Mouse (Mus musculus): ENCODE measurements around the gene Gm3285.

Gene Gm3285

DNA sequence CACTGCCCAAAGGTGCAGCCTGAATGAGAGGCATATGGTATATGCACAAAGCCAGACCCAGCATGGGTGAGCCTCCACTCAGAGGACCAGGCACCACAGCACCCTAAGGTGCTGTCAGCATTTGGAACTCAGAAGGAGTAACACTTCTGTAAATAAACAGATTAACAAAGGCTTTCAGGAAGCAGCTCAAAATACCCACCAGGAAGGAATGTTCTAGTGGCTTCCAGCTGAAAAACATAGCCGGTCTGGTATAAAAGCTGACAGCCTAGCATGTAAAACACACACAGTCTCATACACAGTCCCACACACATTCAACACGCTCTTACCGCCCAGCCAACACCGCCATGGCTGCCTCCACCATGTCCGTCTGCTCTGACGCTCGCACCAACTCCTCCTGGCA, at the start of gene Gm3285:
Gene Gm3285 (plus strand): TSS at position 301 of the 400 bp plus-strand sequence.
- no peak for DNase-seq (ENCODE audit: low read depth)

DNA sequence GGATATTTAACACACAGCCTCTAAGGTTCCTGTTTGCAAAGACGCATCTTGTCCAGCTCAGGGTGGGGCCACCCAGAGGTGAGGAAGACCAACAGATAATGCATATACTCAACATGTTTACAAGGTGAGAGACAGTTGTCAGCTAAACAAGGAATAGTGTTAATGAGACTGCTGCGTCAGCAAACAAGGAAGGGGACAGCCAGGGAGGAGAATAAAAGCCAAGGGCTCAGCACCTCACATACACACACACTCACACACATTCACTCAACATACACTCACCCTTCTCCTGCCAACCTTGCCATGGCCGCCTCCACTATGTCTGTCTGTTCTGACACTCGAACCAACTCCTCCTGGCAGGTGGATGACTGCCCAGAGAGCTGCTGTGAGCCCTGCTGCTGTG, 47.4 kb upstream of the Gm3285 start, which contains the start of gene Gm2696:
Gene Gm2696 (plus strand): TSS at position 301 of the 400 bp plus-strand sequence.
- no peak for DNase-seq (ENCODE audit: low read depth)

DNA sequence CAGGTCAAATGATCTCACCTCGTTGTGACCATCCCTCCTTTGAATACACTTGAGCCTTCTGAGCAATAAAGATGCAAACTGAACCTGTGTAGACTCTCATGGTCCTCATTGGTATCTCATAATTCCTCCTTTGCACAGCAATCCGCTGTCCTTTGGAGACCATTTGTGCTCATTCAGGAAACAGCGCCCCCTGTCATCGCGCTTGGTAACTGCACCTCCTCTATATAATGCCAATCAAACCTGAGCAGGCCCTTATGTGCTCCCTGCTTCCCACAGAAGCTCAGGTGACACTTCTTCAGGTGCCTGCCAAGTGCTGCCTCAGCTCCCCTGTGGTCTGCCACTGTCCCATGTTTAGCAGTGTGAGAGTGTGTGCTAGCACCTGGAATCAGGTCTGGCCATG, 46.3 kb upstream of the Gm3285 start:
- DNase-seq (ENCODE audit: low read depth) = peak; percentile 42

DNA sequence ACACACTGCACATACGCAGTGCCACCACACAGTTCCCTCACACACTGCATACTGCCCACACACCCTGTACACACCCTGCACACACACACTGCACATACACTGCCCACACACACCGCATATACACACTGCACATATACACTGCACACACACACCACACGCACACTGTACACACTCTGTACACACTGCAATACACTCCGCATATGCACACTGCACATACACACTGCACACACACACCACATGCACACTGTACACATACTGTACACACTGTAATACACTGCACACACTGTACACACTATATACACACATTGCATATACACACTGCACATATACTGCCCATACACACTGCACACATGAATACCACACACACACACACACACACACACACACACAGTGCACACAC, 43.3 kb upstream of the Gm3285 start:
- no peak for DNase-seq (ENCODE audit: low read depth)

DNA sequence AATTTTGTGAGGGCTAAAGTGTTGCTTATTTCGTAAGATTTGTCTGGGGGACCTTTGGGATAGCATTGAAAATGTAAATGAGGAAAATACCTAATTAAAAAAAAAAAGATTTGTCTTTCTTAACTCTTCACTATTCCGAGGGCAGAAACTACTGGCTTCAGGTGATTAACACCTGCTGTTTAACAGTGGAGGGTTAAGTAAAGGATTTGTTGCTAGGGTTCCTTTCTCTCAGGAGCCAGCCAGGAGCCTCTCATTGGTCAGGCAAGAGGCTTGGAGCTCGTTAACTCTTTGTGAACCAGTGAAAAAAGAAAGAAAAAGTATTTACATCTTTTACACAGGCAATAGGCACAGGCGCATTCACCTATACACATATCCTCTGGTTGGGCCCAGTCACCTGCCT, 42.6 kb upstream of the Gm3285 start:
- DNase-seq (ENCODE audit: low read depth) = no peak

DNA sequence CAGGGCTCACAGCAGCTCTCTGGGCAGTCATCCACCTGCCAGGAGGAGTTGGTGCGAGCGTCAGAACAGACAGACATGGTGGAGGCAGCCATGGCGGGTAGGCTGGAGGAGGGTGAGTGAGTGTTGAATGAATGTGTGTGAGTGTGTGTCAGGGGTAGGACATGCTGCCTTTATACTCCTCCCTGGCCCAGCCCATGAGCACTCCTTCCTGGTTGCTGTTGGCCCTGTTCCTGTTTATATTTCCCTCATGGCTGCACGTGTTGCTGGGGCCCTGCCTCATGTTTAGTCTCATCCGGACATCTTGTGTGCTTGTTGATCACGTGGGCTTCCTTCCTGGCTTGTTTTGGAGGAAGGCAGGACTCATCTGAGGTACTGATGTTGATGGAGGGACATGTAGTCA, 34.8 kb upstream of the Gm3285 start, which contains the start of gene Krtap10-4:
Gene Krtap10-4 (minus strand): TSS at position 145 of the 400 bp plus-strand sequence.
- no peak for DNase-seq (ENCODE audit: low read depth)

DNA sequence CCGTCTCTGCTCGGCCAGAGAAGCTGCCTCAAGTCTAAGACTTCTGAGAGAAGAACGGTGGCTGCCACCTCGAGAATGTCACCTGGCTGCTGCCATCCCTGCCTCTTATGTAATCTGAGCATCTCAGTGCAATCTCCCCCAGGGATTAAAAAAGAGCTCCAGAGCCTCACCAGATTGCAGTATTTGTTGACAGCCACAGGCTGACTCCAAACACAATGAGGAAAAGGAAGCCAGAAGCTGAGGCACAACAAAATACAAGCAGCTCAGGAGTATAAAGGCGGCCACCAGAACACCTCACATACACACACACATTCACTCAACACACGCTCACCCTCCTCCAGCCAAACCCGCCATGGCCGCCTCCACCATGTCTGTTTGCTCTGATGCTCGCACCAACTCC, 26.1 kb upstream of the Gm3285 start, which contains the start of gene Krtap10-10:
Gene Krtap10-10 (plus strand): TSS at position 301 of the 400 bp plus-strand sequence.
- no peak for DNase-seq (ENCODE audit: low read depth)

DNA sequence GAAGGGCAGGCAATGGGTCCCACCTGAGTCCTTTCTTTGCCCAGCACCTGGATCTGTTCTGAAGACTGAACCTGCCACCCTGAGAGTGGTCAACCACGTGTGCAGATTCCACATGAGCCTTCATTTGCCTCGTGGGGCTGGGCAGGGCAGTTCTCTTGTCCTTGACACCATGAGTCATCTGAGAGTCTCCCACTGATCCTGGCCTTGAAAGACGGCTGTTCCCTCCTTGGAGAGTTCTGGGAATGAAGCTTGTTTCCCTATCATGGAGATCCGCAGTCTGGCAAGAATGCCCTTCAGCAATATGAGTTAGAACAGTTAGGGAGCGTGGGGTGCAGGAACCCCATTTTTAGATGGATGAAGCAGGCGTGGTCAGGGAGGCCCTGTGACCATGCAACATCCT, 22.8 kb upstream of the Gm3285 start:
- DNase-seq (ENCODE audit: low read depth) = no peak

DNA sequence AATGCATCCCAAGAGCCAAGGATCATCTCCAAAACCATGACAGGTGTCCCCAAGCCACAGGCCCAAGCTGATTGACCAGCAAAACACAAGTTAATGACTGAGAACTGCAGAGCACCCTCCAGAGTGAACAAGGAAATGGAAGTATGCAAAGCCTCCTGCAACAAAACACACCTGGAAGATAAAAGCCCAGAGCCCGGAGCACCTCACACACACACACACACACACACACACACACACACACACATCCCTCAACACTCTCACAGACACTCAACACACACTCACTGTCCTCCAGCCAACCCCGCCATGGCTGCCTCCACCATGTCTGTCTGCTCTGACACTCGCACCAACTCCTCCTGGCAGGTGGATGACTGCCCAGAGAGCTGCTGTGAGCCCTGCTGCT, 15.3 kb upstream of the Gm3285 start, which contains the start of gene Gm36176:
Gene Gm36176 (plus strand): TSS at position 301 of the 400 bp plus-strand sequence.
- DNase-seq (ENCODE audit: low read depth) = no peak

DNA sequence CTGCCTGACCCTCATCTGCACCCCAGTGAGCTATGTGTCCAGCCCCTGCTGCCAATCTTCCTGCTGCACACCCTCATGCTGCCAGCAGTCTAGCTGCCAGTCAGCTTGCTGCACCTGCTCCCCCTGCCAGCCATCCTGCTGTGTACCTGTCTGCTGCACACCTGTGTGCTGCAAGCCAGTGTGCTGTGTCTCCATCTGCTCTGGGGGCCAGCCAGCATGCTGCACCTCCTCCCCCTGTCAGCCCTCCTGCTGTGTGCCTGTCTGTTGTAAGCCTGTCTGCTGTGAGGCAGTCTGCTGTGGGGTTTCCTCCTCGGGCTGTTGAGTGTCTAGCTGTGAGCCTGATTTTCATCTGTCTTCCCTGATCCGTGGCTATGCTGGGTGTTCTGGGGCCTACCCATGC, 14.8 kb upstream of the Gm3285 start:
- no peak for DNase-seq (ENCODE audit: low read depth)

DNA sequence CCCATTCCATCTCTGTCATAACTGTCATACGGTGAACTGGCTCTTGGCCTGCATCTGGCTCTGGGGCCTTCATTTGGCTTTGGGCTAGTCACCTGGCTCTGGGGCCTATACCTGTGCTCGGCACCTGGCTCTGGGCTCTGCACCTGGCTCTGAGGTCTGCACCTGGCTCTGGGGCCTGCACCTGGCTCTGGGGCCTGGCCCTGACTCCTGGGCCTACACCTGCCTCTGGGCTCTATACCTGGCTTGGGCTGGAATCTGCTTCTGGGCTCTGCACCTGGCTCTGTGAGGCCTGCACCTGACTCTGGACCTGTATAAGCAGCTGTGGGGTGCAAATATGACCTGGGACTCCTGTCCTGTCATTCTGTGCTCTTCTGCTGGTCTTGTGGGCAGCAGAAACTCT, 14.2 kb upstream of the Gm3285 start:
- DNase-seq (ENCODE audit: low read depth) = no peak

DNA sequence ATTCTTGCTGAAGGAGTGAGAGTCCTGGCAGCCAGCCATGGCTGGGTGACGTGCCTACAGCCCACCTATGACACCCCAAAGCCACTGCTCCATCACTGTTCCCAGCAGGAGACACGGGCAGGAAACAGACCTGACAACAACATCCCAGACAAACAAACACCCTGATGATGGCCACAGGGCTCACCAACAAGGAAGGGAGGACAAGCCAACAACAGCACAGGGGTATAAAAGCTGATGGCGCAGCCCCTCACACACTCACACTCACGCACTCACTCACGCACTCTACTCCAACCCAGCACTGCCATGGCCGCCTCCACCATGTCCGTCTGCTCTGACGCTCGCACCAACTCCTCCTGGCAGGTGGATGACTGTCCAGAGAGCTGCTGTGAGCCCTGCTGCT, 9.2 kb upstream of the Gm3285 start, which contains the start of gene Gm10318:
Gene Gm10318 (plus strand): TSS at position 301 of the 400 bp plus-strand sequence.
- DNase-seq (ENCODE audit: low read depth) = no peak

DNA sequence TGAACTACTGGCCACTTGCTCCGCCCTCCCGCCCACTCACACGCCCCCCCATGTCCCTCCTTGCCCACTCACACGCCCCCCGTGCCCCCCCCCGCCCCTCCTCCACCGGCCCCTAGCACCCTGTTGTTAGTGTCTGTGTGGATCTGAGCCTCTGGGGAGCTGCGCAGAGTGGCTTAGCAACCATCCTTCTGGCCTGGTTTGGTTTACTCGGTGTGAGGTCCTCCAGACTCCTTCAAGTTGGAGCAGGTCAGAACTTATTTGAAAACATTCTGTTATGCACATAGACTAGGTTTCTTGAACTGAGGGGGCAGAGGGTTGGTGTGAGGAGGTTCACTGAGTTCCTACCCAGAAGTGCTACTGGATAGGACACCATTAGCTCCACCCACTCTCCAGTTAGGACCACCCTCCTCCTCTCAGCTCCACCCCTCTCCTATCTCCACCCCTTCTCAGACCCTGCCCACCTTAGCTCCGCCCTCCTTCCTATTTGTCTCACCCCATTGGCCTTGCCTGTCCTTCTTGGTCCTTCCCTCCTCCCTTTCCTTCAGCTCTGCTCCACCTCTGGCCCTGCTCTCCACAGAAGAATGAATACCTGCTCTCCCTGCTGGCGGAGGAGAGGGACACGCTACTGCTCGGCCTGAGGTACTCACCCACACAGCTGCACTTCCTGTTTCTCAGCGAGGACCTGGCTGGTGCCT, 2.4 kb downstream of the Gm3285 start:
- DNase-seq (ENCODE audit: low read depth) = peak; percentile 59

DNA sequence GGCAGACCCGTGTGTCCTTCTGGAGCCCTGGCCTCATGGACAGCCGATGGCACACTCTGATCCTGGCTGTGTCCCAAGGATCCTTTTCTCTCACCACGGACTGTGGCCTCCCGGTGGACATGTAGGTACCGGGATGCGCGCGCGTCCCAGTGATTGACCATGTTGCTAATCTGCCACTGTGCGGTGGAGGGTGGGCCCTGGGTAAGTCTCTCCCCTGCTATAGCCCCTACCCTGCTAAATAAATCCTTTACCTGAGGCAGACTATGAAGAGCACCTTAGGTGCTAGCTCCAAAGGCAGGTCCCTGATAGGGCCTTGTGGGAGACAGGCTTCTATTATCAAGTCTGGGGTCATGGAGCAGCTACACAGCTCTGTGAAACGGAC, 3.0 kb downstream of the Gm3285 start:
- DNase-seq (ENCODE audit: low read depth) = peak; percentile 6

DNA sequence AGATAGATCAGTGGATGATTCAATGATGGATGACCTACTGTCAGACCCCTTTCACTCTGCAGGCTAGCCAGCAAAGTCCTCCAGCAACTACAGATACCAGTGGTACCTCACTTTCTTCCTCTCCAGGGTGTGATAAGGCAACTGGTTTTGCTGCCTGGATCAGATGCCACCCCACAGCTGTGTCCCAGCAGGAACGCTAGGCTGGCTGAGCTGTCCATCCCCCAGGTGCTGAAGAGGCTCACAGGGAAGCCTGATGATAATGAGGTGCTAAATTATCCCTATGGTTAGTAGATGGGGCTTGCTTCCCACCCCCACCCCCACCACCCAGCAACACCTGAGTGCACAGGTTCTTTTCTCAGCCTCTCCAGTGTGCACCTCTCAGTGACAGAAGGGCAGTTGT, 5.8 kb downstream of the Gm3285 start:
- no peak for DNase-seq (ENCODE audit: low read depth)

DNA sequence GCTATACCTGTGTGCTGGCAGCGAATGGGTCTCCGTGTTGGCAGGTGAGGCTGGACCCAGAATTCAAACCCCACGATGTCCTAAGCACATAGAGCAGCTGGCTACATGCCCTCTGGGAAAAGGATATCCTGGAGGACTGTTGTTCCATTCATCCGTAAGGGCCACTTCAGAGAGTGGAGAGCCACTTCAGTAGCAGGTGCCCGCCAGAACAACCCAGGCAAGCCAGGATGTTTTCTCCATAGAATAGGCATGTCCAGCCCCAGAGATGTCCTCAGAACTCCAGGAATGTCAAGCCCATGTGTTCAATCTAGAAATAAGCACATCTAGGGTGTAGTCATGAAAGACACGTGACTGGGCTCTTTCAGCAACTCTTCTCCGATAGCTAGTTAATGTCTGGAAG, 7.9 kb downstream of the Gm3285 start:
- DNase-seq (ENCODE audit: low read depth) = no peak

DNA sequence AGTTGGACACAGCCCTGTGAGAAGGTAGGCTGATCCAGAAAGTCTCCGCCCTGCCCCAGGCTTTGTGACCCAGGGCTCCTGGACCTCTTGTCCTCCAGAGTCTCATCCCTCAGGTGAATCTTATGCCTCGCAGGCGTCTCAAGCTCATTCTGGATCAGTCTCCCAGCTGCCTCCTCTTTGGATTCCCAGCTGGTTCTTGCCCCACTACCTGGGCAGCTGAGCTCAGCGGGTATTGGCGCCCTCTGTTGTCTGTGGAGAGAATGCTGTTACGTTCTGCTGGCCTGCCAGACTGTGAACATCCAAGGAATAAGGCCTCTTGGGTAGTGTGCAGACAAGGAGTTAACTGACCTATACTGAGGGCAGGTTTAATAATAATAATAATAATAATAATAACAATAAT, 17.2 kb downstream of the Gm3285 start:
- DNase-seq (ENCODE audit: low read depth) = no peak

DNA sequence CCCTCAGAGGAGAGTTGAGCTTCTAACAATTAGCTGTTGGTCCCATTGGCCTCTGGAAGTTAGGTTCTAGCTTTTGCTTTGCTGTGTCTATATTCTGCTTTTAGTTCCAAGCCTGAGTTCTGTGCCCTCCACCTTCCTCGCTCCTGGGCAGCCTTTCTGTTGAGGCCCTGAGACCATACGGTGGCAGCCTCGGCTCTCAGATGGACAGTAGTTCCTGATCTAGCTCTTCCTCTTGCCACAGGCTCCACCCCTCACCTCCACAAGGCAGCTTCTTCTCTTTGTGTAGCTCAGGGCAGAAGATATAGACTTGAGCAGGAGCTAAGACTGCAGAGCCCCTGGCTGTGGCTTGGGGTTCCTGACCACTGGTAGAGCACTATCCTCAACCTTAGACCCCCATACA, 18.5 kb downstream of the Gm3285 start:
- DNase-seq (ENCODE audit: low read depth) = no peak

DNA sequence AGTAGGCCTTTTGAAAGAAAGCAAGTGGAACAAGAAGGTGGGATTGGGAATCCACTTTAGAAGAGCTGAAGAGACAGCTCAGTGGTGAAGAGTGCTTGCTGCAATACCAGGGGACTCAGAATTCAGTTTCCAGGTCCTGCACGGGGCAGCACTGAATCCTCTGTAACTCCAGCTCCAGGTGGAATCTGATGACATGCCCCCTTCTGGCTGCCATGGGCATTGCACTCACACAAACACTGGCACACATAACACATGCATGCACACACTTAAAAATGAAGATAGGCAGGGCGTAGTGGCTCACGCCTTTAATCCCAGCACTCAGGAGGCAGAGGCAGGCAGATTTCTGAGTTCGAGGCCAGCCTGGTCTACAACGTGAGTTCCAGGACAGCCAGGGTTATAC, 20.8 kb downstream of the Gm3285 start:
- no peak for DNase-seq (ENCODE audit: low read depth)

DNA sequence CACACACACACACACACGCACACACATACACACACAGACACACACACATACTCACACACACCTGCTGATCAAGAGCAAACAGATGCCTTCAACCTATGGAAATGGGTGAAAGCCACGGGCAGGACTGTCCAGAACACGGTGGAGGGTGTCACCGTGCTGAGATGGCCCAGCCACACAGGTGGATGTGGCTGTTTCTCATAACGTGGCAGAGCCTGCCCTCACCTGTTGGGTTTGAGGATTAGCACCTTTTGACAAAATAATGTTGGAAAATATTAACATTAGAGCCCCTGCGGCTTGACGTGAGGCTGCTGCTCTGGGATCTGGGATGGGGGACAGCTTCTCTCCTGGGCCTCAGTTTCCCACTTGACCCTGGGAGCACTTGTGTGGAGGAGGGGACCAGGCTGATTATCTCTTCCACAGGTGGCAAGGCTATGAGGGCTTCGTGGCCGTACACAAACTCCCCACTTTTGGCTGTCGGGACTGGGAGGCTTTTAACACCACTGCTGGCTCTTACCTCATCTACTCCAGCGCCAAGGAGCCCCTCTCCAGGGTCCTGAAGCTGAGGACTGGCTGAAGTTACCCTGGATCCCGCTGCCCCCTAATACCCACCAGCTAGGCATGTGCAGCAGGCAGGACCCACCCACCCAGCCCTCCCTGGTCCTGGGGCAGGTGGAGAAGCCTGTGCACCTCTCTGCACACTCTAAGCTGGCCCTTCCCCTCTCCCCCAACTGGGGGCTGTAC, 24.4 kb downstream of the Gm3285 start:
- DNase-seq (ENCODE audit: low read depth) = no peak

DNA sequence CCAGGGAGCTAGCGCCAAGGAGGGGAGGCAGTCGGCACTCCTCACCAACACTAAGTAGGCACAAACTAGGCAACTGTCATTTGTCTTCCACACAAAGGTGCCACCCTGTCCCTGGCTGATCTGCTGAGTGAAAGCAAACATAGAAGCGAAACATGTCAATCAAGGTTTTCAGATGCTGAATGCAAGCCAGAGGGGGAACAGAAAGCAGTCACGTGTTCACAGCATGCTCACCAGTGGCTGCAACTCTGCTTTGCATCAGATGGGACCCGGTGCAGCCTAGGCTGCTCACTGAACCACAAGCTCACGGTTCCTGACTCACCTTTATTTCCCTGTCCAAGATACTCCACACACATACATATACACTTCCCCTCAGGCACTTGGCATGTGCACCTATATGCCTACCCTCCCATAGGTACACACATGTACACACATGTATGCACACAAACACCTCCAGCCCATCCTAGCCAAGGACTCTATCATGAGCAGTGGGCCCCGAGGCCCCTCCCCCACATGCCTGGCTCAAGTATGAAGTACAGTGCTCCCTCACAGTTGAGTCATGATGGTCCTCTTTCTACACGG, 29.3 kb downstream of the Gm3285 start:
- DNase-seq (ENCODE audit: low read depth) = no peak

DNA sequence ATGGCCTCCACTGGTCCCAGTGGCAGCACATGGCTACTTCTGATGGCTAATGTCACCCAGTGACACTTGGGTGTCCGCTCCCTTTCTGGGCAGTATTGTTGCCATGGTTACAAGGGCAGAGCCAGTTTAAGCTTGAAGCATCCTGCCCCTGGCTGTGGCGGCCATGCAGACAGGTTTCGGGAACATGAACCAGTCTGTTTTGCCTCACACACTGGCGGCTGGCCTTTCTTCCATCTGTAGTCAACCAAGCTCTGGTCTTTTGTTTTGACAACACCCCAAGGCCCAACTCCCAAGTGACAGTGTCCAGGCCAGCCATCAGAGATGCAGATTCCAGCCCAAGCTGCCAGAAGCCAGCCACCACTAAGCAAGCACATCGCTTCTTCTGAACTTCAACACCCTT, 33.8 kb downstream of the Gm3285 start:
- DNase-seq (ENCODE audit: low read depth) = no peak

DNA sequence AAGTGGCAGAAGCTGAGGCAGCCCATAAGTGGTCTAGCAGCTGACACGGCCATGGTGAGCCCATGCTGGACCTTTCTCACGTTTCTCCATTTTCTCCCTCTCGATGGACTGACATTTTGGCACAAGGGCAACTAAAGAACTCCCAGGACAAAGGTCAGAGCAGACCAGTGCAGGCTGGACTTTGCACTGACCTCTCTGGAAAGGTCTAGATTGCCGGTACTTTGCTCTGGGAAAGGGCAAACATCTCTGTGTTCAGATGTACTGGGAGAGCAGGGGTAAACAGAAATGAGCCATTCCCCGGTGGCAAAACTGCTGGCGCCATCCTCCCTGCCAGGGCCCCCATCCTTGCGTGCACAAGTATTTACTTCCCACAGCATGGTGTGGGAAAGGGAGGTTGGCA, 38.4 kb downstream of the Gm3285 start:
- no peak for DNase-seq (ENCODE audit: low read depth)
